Mouse (Mus musculus) erythroblast, embryonic 14.5 days (primary cell): Measurements from ENCODE around the gene Nrxn2.

Experiments
- GATA1 ChIP-seq: IDR thresholded peaks from 2 replicates; pipeline ENCODE4 v1.6.1; 2012; ENCODE audit warnings: low read length, inconsistent platforms, mixed read lengths
- TAL1 ChIP-seq: IDR thresholded peaks from 3 replicates; pipeline ENCODE4 v1.6.1; 2012; ENCODE audit warnings: low read length, inconsistent platforms, mixed read lengths

GRCm38 (mm10) chr19:6515448-6515847, 96.9 kb downstream of the Nrxn2 start:
- TF ChIP-seq TAL1: no peak
- TF ChIP-seq GATA1: no peak
